Mouse (Mus musculus): ENCODE data around the gene Fgfr1op.
"Not testable (repeated sequence)": the region's sequence is repeated elsewhere in the genome, so short reads cannot be mapped to it uniquely, and the experiment has no call there.

The Fgfr1op gene

DNA sequence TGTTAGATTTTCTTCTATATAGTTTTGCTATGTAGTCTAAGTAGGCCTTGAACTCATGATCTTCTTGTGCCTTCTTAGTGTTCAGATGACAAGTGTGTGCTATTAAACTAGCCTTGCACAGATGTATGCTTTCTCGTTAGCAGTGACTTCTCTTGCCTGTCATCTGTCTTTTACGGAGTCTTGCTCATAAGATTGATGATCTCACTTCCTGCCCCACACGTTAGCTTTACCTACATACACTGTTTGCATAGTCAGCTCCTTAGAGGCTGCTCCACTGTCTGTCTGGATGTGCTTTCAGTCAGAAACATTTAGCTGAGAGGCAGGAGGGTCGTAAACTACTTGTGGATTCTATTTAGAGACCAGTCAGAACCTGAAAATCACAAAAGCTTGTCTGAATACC lies 5.8 kb downstream of the Fgfr1op start:
- DNase-seq: no peak

DNA sequence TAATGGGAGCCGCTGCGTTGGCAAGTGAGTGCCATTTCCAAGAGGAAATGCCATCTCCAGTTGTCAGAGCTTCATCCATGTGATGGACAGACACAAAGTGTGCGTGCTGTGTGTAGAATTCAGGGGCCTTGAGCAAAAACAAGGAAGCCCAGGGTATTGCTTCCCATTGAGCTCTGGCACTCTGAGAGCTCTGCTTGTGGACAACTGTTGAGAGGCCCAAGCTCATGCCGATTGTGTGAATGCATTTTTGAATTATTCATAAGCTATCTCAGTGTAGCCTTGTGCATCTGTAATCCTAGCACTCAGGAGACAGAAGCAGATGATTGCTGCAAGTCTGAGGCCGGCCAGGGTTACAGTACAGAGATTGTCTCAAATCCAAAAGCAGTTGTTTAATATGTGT lies 11.8 kb downstream of the Fgfr1op start:
- DNase-seq: no peak

DNA sequence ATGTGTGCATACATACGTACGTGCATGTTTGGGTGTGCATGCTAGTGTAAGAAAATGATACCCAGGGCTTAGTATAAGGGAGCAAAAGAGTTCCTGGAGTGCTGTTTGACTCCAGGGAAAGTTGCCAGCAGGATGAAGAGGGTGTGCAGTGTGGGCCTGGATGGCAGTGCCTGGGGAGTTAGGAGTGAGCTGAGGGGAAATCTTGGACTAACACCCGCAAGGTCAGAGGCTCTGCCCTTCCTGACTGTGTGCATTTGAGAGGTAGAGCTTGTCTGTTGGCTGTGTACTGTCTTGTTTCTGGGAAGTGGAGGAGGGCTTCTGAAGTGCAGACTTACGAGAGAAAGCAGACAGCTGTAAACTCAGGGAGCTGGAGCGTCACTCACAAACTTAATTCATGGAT lies 18.5 kb downstream of the Fgfr1op start:
- no peak for DNase-seq

DNA sequence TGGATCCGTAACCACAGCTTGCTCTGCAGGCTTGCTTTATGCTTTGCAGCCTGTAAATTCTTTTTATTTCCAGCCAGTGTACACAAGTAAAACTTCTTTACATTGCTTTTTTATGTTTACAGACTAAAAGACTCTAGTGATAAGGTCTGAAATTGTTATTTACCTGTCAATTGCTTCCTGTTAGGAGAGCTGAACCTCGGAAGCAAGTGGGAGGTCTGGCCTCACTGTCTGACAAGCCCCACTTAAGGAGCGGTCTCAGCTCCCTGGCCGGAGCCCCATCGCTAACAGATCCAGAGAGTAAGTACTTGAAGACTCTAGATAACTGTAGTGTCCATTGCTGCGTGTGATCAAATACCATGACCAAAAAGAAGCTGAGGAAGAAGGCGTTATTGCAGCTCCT lies 18.9 kb downstream of the Fgfr1op start:
- DNase-seq: no peak

DNA sequence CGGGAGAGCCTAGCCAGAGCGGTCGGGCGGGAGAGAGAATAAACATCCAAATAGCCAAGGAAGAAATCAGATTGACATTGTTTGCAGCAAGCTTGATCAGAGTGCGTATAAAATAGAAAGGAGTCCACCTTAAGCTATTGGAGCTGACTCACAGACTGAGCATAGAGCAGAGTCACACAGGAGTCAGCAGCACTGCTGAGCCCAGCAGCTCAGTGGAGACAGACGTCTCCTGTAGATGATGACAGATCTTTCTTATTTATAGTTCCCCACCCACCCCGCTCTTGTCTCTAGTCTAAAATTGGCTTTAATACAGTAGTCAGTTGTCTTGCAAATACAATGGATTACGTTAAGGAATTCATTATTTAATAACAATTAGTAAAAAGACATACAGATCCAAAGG lies 28.4 kb downstream of the Fgfr1op start:
- no peak for DNase-seq

DNA sequence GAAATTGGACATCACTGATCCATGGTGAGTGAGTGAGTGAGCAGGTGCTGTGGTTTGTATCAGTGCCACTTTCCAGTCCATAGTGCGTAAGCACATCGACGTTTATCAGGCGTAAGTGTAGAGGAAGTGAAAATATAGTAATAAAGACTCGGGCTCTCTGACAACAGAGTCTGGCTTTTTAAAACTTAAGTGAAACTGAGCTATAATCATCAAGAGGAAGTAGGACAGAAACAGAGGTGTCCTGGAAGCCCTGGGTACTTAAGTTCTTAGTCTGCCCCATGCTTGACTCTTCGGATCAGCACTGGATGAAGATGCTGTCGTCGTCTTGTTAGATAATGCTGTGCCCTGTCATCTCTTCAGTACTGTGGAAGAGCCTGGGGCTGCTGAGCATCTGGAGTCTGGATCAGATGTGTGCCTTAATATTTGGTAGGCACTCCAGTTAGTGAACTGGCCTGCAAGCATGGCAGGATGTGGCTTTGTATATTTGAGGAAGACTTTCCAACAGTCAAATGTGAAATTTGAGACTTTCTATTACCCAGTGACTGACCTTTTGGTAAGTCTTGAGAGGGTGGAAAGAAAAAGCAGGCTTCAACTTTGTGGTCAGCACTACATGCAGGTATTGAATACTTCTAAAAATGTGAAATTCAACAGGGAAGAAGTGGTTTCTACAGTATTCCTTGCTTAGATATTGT lies 30.5 kb downstream of the Fgfr1op start:
- no peak for DNase-seq

DNA sequence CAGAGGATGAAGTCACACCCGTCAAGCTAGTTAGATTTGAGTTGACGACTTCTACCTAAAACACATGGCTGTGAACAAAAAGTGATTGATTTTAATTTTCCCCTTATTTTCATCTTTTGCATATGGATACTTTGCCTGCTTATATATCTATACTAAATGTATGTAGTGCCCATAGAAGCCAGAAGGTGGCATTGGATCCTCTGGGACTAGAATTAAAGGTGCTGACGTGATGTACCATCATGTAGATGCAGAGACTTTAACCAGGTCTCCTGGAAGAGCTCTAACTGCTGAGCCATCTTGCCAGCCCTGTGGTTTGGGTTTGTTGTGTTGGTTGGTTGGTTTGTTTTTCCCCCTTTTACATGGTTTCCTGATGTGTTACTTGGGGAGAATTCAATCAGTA lies 32.4 kb downstream of the Fgfr1op start:
- no peak for DNase-seq

DNA sequence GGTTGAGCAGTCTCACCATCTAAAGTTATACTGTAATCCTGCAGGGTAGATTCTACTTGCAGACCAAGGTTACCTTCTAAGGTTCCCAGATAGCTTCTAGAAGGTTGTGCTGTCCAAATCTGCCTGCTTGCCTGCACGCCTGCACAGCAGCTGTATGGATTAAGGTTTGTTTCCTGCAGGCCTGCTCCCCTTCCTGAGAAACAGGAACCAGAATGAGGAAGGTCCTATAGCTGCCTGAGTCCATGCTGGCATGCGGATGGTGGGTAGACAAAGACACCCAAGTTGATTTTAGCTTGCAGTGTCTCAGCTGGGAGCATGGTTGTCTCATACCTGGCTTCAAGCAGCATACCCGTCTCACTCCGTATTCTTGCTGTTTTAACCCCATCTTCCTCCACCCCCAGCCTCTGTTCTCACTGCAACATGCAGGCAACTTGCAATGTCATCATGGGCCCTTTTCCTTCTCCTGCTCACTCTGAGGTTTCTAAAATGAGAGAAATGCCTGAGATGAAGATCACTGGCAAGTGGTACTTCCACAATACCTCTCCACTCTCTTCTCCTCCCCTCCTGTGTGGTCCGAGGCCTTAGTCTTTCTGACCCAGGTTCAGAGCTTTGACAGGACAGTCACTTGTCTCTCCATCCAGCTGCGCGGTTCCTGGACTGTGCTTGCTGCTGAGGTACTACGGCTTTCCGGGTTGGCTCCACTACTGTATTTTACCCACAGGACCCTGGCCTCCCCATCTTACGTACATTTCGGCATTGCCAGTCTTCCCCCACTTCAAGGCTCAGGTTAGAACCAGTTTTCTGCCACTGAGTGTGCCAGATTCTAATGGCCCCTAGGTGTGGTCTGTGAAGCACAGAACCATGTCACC lies 34.0 kb downstream of the Fgfr1op start:
- DNase-seq: no peak

DNA sequence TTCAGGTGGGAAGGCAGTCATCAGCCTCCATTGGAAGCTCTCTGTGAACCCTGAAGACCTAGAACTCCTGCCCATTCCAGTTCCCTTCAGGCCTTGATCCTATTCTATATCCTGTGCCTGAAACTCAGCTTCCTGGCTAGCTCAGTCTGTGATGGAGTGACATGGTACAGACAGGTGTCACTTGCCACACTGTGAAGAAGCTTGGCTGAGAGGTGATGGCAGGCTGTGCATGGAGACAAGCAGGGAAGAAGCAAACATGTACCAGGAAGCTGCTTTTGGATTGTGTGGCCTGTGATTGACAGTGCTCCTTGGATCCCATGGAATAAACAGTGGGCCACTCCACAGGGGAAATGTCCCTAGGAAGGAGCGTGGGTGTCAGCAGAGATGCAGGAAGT lies 34.6 kb downstream of the Fgfr1op start:
- DNase-seq: no peak

DNA sequence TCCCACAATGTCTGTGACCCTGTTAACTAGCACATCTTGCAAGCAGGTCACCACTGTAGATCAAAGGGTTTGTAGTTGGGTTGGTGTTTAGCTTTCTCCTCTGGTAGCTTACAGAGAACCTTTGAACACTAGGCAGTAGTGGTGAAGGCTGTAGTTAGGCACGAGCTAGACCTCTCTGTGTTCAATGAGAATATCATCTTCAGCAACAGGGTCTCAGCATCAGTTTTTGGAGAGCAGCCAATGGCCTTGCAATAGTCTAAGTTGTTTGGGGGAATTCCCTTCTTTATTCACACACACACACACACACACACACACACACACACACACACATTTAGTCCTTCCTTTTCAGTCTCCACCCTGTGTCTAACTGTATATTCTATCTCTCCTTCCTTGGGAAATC lies 38.2 kb downstream of the Fgfr1op start:
- no peak for DNase-seq

DNA sequence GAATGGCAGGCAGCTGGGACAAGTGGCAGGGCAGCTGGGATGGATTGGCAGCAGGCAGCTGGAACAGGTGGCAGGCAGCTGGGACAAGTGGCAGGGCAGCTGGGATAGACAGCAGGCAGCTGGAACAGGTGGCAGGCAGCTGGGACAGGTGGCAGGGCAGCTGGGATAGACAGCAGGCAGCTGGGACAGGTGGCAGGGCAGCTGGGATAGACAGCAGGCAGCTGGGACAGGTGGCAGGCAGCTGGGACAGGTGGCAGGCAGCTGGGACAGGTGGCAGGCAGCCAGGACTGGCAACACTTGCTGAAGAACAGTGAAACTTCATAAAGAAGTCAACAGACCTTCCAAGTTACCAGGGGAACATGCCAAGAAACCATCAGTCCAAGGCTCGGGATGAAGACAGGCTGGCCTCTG lies 39.9 kb downstream of the Fgfr1op start:
- not testable (repeated sequence) for DNase-seq

DNA sequence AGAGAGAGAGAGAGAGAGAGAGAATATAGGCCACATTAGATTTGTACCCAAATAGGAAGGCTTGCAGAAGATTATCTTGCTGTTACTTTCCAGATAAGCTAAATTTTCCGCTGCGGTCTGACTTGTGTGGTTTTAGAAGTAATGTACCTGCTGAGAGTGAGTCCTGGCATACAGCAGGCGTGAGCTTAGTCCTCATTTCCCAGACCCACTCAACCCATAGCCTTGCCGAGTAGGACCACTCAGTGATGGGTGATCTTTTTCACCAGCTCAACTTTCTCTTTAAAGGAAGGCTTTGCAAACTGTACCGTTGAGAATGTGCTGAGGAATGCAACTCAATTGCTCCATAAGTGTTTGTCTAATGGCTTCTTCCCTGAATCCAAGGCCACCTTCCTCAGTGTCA lies 41.4 kb downstream of the Fgfr1op start:
- no peak for DNase-seq

DNA sequence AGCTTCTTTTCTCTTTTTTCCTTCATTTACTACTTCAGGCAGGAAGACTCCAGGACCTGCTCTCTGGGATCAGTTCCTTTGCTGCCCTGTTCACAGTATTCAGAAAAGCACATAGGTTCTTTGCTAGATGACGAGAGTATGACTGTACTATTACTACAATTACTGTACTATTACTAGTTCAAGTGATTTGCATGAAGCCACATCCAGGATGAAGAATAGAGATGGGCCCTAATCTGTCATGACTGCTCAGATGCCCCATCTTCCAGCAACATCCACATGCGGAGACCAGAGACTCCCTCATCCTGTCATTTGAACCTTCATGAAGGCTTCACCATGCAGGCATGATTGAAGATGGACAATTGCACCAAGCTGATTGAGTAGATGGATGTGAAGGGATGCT lies 44.4 kb downstream of the Fgfr1op start:
- no peak for DNase-seq

DNA sequence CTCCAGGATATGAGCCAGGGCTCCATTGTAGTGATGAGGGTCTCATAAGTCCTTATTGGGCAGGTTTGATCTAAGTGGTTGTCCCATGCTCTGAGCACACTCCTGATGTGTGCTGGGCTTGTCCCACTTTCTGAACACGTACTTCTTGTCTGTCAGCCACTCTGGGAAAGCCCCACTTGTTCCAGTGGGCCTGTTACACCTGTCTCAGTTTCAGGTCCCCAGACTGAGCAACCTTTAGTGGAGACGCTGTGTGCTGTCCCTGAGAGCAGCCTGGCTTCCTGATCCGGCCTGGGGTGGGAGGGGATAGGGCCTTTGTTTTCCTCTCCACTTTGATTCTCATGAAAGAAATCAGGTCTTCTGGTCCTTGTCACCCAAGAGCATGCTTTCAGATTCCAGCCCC lies 44.9 kb downstream of the Fgfr1op start:
- DNase-seq: no peak

DNA sequence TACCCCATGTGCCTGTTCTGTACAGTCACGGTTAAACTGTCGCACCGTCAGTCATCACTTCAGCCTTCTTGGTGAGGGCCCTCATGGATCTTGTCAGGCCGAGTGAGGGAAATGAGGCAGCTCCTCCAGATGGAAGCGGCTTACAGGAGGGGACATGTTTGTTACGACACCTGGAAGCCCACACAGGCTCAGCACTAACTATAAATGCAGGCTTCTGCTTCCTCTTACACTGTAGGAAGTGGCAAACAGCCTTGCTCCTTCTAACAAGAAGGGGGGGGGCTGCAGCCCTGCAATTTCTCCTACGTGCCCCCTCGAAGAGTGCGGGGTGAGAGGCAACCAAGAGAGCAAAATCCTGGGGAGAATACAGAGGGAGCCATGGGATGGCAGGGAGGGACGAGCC lies 45.4 kb downstream of the Fgfr1op start:
- DNase-seq: no peak

DNA sequence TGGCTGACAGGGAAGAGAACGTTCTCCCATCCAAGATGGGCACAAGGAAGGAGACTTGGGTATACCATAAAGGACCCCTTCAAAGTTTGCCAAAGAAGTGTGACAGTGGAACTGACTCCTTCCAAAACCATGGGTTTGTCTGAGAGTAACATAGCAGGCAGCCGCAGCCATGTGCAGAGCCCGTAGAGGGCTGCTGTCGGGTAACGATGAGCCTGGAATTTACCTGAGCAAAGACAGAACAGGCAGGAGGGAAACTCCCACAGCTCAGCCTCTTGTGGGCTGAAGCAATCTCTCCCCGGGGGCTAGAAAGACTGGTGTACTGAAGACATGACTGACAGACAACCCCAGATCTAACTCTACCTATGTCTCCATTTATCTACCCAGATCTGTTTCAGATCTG lies 46.1 kb downstream of the Fgfr1op start:
- DNase-seq: no peak

DNA sequence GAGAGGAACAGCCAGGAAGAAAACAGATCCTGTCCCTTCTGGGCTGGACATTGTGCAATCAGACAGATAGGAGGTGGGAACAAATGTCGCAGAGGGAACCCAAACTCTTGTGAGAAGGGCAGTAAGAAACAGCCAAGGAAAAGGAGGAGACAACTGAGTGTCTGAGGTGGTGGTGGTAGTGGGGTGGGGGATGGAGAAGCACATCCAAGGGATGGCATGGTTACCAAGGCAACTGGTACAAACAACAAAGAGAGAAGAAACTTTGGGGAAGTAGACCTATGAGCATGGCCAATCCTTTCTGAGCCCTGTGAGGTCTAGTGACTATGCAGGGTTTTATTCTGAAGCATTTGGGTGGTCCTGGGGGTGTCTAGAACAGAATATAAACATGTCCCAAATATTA lies 49.1 kb downstream of the Fgfr1op start:
- DNase-seq: no peak

DNA sequence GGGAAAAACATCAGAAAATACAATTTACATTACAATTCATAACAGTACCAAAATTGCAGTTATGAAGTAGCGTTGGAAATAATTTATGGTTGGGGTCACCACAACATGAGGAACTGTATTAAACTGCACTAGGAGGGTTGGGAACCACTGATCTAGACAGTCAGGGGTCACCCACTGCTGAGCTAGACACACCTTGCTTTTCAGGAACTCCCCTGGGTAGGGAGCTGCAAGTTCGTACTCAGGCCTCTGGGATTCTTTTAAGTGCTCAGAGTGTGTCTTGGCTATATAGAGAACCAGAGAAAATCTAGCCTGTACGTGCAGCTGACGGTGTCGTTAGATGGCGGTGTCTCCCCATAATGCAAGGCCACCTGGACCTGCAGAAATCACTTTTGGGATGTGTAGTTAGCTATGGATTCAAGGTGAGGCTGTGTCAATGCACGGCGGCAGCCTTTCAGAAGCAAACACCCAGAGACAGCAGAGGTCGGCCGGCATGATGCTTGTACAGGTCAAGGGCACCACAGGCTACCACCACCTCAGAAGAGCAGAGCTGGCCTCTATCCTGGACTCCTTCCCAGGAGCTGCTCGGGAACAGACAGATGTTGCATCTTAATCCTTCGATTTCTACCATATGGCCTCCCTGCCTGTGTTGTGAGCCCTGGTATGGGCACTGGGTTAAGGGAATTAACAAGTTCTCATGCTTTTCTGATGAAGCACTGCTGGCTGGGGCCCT lies 49.9 kb downstream of the Fgfr1op start:
- no peak for DNase-seq

DNA sequence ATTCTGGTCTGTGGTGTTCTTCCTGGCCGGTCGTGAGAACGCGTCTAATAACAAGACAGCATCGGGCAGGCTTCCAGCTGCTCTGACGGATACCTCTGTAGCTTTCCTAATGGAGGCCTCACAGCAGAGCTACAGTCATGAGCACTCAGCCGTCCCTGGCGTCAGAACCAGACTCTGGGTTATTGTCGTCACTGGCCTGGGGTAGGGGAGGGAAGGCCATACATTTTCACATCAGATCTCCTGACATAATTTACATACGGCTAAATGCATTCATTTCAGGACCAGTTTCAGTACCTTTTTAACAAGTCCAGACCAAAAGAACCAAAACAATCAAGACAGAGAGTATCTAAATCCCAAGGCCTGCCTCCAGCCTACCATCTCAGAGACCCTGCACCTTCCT lies 57.9 kb downstream of the Fgfr1op start:
- DNase-seq: peak in 1 of 2 experiments; percentile 14

DNA sequence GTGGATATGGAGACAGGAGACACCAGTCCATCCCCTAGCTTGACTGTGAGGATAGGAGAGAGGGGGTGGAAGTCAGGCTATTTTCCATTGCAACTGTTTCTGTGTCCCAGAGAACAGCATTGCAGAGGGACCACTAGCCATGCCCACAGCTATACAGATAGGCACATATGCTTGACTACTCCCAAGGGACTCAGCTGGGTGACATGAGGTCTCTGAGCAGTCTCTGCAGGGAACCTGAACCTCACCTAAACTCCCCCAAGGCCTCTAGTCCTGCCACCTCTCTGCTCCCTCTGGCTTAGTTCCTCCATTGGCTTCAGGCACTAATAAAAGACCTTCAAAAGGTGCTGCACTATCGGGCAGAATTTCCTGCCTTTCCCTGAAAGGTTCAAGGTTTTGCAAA lies 58.8 kb downstream of the Fgfr1op start:
- DNase-seq: no peak

DNA sequence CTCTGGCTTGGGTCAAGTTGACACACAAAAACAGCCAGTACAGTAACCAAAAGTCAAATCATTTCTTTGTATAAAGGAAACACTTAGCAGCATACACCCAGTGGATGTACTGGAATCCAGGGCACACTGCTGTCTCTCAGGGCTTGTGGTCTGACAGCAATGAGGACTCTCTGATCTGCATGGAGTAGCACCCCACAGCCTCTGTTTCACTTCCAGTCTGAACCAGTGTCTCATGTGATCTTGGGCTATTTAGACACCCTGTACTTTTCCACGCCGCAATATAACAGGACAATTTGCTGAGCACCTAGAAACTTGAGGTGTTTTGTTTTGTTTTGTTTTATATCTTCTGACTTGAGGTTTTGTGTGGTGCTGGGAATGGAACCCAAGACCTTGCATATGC lies 59.9 kb downstream of the Fgfr1op start:
- no peak for DNase-seq

DNA sequence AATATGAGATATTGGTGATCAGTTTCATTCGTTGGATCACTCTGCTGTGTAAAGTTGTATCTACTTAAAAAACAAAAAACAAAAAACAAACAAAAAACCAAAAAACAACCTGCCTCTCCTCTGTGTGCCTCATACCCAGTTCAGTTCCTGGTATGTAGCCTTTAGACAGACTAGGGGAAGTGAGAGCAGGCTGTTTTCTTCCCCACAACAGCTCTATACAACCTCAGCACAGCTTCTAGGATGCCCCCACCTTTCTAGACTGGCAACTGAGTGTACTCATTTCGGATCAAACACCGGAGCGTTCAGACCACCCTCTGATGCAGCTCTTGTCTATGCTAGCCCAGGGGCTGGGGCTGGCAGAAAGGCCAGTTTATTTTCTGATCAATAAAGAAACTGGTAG lies 60.4 kb downstream of the Fgfr1op start:
- no peak for DNase-seq

DNA sequence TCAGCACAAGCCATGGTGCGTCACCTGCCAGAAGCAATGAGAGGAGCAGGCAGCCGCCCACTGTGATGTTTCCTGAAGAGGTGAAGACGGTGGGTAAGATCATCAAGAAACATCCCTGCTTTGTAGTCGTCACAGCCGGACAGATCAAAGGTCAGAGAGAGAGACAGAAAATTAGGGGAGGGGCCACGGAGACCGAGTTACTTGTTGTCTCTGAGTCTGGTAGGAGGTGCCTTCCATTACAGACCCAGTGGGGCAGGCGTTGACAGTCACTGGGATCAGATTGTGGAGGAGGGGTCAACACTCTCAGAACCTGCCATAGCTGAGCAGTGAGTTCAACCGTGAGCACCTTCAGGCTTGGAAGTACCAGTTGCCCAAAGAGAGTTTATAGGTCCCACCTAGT lies 63.3 kb downstream of the Fgfr1op start:
- no peak for DNase-seq

DNA sequence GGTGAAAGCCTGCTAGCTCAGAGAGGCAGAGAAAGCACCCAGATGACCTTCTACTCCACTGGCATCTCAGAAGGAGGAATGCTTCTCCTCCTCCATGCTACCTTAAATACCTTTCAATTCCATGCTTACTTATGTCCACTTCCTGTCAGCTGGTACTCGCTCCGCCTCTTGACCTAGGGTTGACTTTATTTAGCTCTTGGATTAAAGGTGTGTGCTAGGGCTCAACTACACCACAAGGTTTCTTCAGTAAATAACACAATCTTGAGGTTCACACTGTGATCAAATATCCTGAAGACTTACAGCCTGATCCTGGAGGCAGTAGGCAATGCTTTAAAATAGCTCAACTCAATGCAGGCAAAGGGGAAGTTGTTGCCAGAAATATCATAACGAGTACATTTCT lies 64.3 kb downstream of the Fgfr1op start:
- no peak for DNase-seq

All from cerebellum, postnatal 36 days (tissue).